Mouse (Mus musculus) stomach, embryonic 15.5 days (tissue): Measurements from ENCODE around the gene Hist1h3a. TPM values are rescaled to one million over a fixed set of nuclear protein-coding genes. Genes with fewer than 3 reads are reported as not detected.
A peak's percentile ranks its signal among the peaks of the same experiment; 100 is the strongest.

Experiments used
- ATAC-seq: fragments of 200-750 bp; cut with Nextera tagmentation; 2 replicates; pipeline ENCODE4 v1.8.0; 2017; ENCODE audit warnings: low read depth, moderate number of reproducible peaks, moderate TSS enrichment; ENCODE audit not compliant: insufficient read depth, low FRiP score
- H3K27ac ChIP-seq: fragments of 300-500 bp; sonication (generic); 2 replicates; pipeline ENCODE4 v1.5.1; 2015; ENCODE audit warnings: mild to moderate bottlenecking, inconsistent platforms
- H3K27me3 ChIP-seq: fragments of 300-500 bp; sonication (generic); replicated peaks from 2 replicates; pipeline ENCODE4 v1.6.1; 2015; ENCODE audit warnings: inconsistent platforms
- H3K36me3 ChIP-seq: fragments of 300-500 bp; sonication (generic); 2 replicates; pipeline ENCODE4 v1.6.1; 2015; ENCODE audit warnings: inconsistent platforms
- H3K4me1 ChIP-seq: fragments of 300-500 bp; sonication (generic); 2 replicates; pipeline ENCODE4 v1.6.1; 2015; ENCODE audit warnings: inconsistent platforms
- H3K4me2 ChIP-seq: fragments of 300-500 bp; sonication (generic); 2 replicates; pipeline ENCODE4 v1.6.1; 2015; ENCODE audit warnings: mild to moderate bottlenecking, inconsistent platforms
- H3K4me3 ChIP-seq: fragments of 300-500 bp; sonication (generic); replicated peaks from 2 replicates; pipeline ENCODE4 v1.5.1; 2015; ENCODE audit warnings: inconsistent platforms
- H3K9ac ChIP-seq: fragments of 300-500 bp; sonication (generic); 2 replicates; pipeline ENCODE4 v1.6.1; 2015; ENCODE audit warnings: inconsistent platforms
- H3K9me3 ChIP-seq: fragments of 300-500 bp; sonication (generic); 2 replicates; pipeline ENCODE4 v1.6.1; 2016; ENCODE audit warnings: inconsistent platforms
- WGBS: fragments of 180-500 bp; shearing (Covaris S2); methylation state at CpG from one replicate; pipeline ENCODE4 v1.1.7; 2015; 5-methylcytosine and 5-hydroxymethylcytosine counted together
- polyA plus RNA-seq: library from polyadenylated mRNA; unstranded; fragments of >200 nt; fragmentation: Nextera tagmentation; extraction: Ambion mirVana; gene quantifications from 2 replicates; pipeline ENCODE4 v1.2.1, GENCODE M21; 2015

Gene Hist1h3a
- polyA plus RNA-seq, 1 experiment from 2014 or later = 6.9 TPM

GRCm38 (mm10) chr13:23765172-23765513 lies 3.0 kb upstream of the Hist1h3a start:
- Histone ChIP-seq H3K9me3 (no peaks in the 10 kb centered on the region), H3K9ac (no peak overlapping the region), H3K27me3 (no peaks in the 10 kb centered on the region), H3K27ac (no peak overlapping the region), H3K4me2 (no peak overlapping the region), H3K36me3 (no peaks in the 10 kb centered on the region), H3K4me1 (peaks cover 12% of the 10 kb centered on the region), H3K4me3 (no peak overlapping the region)
- ATAC-seq = no peak
- WGBS = 60% methylated on average over 1 of the region's 1 CpGs

- WGBS = 31% methylated on average over 12 of the region's 12 CpGs
These were observed 2.4 kb upstream of the Hist1h3a start for GRCm38 (mm10) chr13:23764324-23765171.

GRCm38 (mm10) chr13:23763586-23764323 lies 1.6 kb upstream of the Hist1h3a start, which contains the start of gene Hist1h1a:
Gene Hist1h1a, plus strand, starts transcription at chr13:23763666.
- no peaks in the 10 kb centered on the region for H3K27me3 ChIP-seq
- peak; percentile 74 for ATAC-seq
- no peaks in the 10 kb centered on the region for H3K9me3 ChIP-seq
- peak within 1 kb of the TSS; percentile 55 for H3K4me3 ChIP-seq
- H3K4me2 ChIP-seq = peak within 1 kb of the TSS; percentile 89
- H3K27ac ChIP-seq = peak within 1 kb of the TSS; percentile 92
- WGBS = 2% methylated on average over 34 of the region's 34 CpGs
- H3K9ac ChIP-seq = peak within 1 kb of the TSS; percentile 45
- H3K36me3 ChIP-seq = no peaks in the 10 kb centered on the region
- peaks cover 15% of the 10 kb centered on the region for H3K4me1 ChIP-seq

More at GRCm38 (mm10) chr13:23764324-23765171, 2.4 kb upstream of the Hist1h3a start:
- Histone ChIP-seq H3K4me3 (peak overlapping the region; percentile 55), H3K9me3 (no peaks in the 10 kb centered on the region), H3K9ac (peak overlapping the region; percentile 45), H3K27ac (peak overlapping the region; percentile 92), H3K4me1 (peaks cover 15% of the 10 kb centered on the region), H3K4me2 (peak overlapping the region; percentile 89), H3K36me3 (no peaks in the 10 kb centered on the region), H3K27me3 (no peaks in the 10 kb centered on the region)
- ATAC-seq = no peak

GRCm38 (mm10) chr13:23763242-23763585 lies 1.0 kb upstream of the Hist1h3a start:
- Histone ChIP-seq H3K4me1 (peaks cover 15% of the 10 kb centered on the region), H3K27me3 (no peaks in the 10 kb centered on the region), H3K27ac (peak overlapping the region; percentile 92), H3K9me3 (no peaks in the 10 kb centered on the region), H3K4me3 (peak overlapping the region; percentile 55), H3K9ac (peak overlapping the region; percentile 45; the same call in 1 of the 2 replicates), H3K4me2 (peak overlapping the region; percentile 89), H3K36me3 (no peaks in the 10 kb centered on the region)
- under 1% methylated on average over 10 of the region's 10 CpGs for WGBS
- no peak for ATAC-seq

GRCm38 (mm10) chr13:23760972-23761864 lies 968 bp downstream of the Hist1h3a start, which contains the start of gene Hist1h4a:
Gene Hist1h4a, minus strand, starts transcription at chr13:23761230.
- Histone ChIP-seq H3K4me3 (peak within 1 kb of the TSS; percentile 44), H3K9ac (peak within 1 kb of the TSS; percentile 45), H3K27ac (peak within 1 kb of the TSS; percentile 92), H3K27me3 (no peaks in the 10 kb centered on the region), H3K36me3 (no peaks in the 10 kb centered on the region), H3K4me2 (peak within 1 kb of the TSS; percentile 89), H3K9me3 (no peaks in the 10 kb centered on the region), H3K4me1 (peaks cover 18% of the 10 kb centered on the region)
- peak; percentile 63 for ATAC-seq
- under 1% methylated on average over 69 of the region's 72 CpGs for WGBS

- Histone ChIP-seq H3K27ac (peak overlapping the region; percentile 92), H3K4me3 (peak overlapping the region; percentile 44), H3K4me1 (peaks cover 18% of the 10 kb centered on the region), H3K4me2 (peak overlapping the region; percentile 89), H3K36me3 (no peaks in the 10 kb centered on the region), H3K27me3 (no peaks in the 10 kb centered on the region), H3K9ac (peak overlapping the region; percentile 45), H3K9me3 (no peaks in the 10 kb centered on the region)
- 2% methylated on average over 26 of the region's 27 CpGs for WGBS
- ATAC-seq = no peak; the same call in 1 of the 2 replicates
These were observed 1.8 kb downstream of the Hist1h3a start for GRCm38 (mm10) chr13:23760240-23760971.

GRCm38 (mm10) chr13:23759916-23760239 lies 2.3 kb downstream of the Hist1h3a start:
- peak overlapping the region; percentile 89 for H3K4me2 ChIP-seq
- no peaks in the 10 kb centered on the region for H3K9me3 ChIP-seq
- H3K27ac ChIP-seq = peak overlapping the region; percentile 92
- WGBS = 65% methylated on average over 1 of the region's 1 CpGs
- H3K4me1 ChIP-seq = peaks cover 18% of the 10 kb centered on the region
- peak overlapping the region; percentile 9; the same call in 1 of the 2 replicates for H3K9ac ChIP-seq
- no peaks in the 10 kb centered on the region for H3K36me3 ChIP-seq
- H3K27me3 ChIP-seq = no peaks in the 10 kb centered on the region
- H3K4me3 ChIP-seq = peak overlapping the region; percentile 44; the same call in 1 of the 2 replicates
- ATAC-seq = no peak

GRCm38 (mm10) chr13:23759251-23759771 lies 2.9 kb downstream of the Hist1h3a start:
- Histone ChIP-seq H3K9me3 (no peaks in the 10 kb centered on the region), H3K4me3 (no peak overlapping the region), H3K36me3 (no peaks in the 10 kb centered on the region), H3K27ac (peak overlapping the region; percentile 92; the same call in 1 of the 2 replicates), H3K4me2 (no peak overlapping the region), H3K9ac (no peak overlapping the region), H3K4me1 (peaks cover 16% of the 10 kb centered on the region), H3K27me3 (no peaks in the 10 kb centered on the region)
- ATAC-seq = no peak
- 70% methylated on average over 3 of the region's 3 CpGs for WGBS

- H3K4me3 ChIP-seq = no peak overlapping the region
- H3K9me3 ChIP-seq = no peaks in the 10 kb centered on the region
- ATAC-seq = no peak
- H3K27ac ChIP-seq = peak overlapping the region; percentile 31; the same call in 1 of the 2 replicates
- H3K4me1 ChIP-seq = peaks cover 9% of the 10 kb centered on the region; the same call in 1 of the 2 replicates
- no peaks in the 10 kb centered on the region for H3K27me3 ChIP-seq
- WGBS = 43% methylated on average over 3 of the region's 3 CpGs
- no peak overlapping the region for H3K9ac ChIP-seq
- peak overlapping the region; percentile 62; the same call in 1 of the 2 replicates for H3K4me2 ChIP-seq
- H3K36me3 ChIP-seq = no peaks in the 10 kb centered on the region
These were observed 4.3 kb downstream of the Hist1h3a start for GRCm38 (mm10) chr13:23757921-23758320.

GRCm38 (mm10) chr13:23757211-23757773 lies 4.9 kb downstream of the Hist1h3a start:
- Histone ChIP-seq H3K4me1 (peaks cover 9% of the 10 kb centered on the region; the same call in 1 of the 2 replicates), H3K4me3 (peak overlapping the region; percentile 42), H3K4me2 (peak overlapping the region; percentile 62), H3K9ac (0 out of 2 replicates have a peak overlapping the region, but pooled peaks have one; percentile 29), H3K9me3 (no peaks in the 10 kb centered on the region), H3K36me3 (no peaks in the 10 kb centered on the region), H3K27me3 (no peaks in the 10 kb centered on the region), H3K27ac (peak overlapping the region; percentile 88)
- 1% methylated on average over 22 of the region's 23 CpGs for WGBS
- no peak for ATAC-seq
